Mouse (Mus musculus) embryonic facial prominence, embryonic 13.5 days (tissue): ENCODE measurements around the gene Gtf2ird1. TPM values are rescaled to one million over a fixed set of nuclear protein-coding genes. Genes with fewer than 3 reads are reported as not detected.
A peak's percentile ranks its signal among the peaks of the same experiment; 100 is the strongest.

Experiments used
- ATAC-seq: fragments of 200-750 bp; cut with Nextera tagmentation; 2 replicates; pipeline ENCODE4 v1.8.0; 2017; ENCODE audit warnings: low read depth; ENCODE audit not compliant: insufficient number of reproducible peaks, insufficient read depth, low FRiP score, low TSS enrichment
- H3K27ac ChIP-seq: fragments of 300-500 bp; sonication (generic); 2 replicates; pipeline ENCODE4 v1.5.1; 2015; ENCODE audit warnings: moderate library complexity, mild to moderate bottlenecking, inconsistent platforms
- H3K27me3 ChIP-seq: fragments of 300-500 bp; sonication (generic); 2 replicates; pipeline ENCODE4 v1.6.1; 2015; ENCODE audit warnings: mild to moderate bottlenecking, inconsistent platforms
- H3K36me3 ChIP-seq: fragments of 300-500 bp; sonication (generic); 2 replicates; pipeline ENCODE4 v1.6.1; 2015; ENCODE audit warnings: mild to moderate bottlenecking, inconsistent platforms
- H3K4me1 ChIP-seq: fragments of 300-500 bp; sonication (generic); 2 replicates; pipeline ENCODE4 v1.6.1; 2015; ENCODE audit warnings: inconsistent platforms
- H3K4me2 ChIP-seq: fragments of 300-500 bp; sonication (generic); 2 replicates; pipeline ENCODE4 v1.6.1; 2015; ENCODE audit warnings: moderate library complexity, mild to moderate bottlenecking, inconsistent platforms
- H3K4me3 ChIP-seq: fragments of 300-500 bp; sonication (generic); 2 replicates; pipeline ENCODE4 v1.5.1; 2015; ENCODE audit warnings: mild to moderate bottlenecking, inconsistent platforms
- H3K9ac ChIP-seq: fragments of 300-500 bp; sonication (generic); 2 replicates; pipeline ENCODE4 v1.6.1; 2015; ENCODE audit warnings: mild to moderate bottlenecking, inconsistent platforms
- H3K9me3 ChIP-seq: fragments of 300-500 bp; sonication (generic); 2 replicates; pipeline ENCODE4 v1.6.1; 2016; ENCODE audit warnings: inconsistent platforms
- WGBS: fragments of 180-500 bp; shearing (Covaris S2); methylation state at CpG from one replicate; pipeline ENCODE4 v1.1.7; 2015; ENCODE audit warnings: mixed read lengths; 5-methylcytosine and 5-hydroxymethylcytosine counted together
- polyA plus RNA-seq: library from polyadenylated mRNA; unstranded; fragments of >200 nt; fragmentation: Nextera tagmentation; extraction: Ambion mirVana; gene quantifications from 2 replicates; pipeline ENCODE4 v1.2.1, GENCODE M21; 2015

The Gtf2ird1 gene
- polyA plus RNA-seq, 1 experiment from 2014 or later: 130 TPM

- Histone ChIP-seq H3K4me2 (peak overlapping the region; percentile 74; the same call in 1 of the 2 replicates), H3K9ac (peak overlapping the region; percentile 80; the same call in 1 of the 2 replicates), H3K27ac (peak overlapping the region; percentile 100), H3K9me3 (no peaks in the 10 kb centered on the region), H3K27me3 (no peaks in the 10 kb centered on the region), H3K4me1 (peaks cover 26% of the 10 kb centered on the region), H3K4me3 (no peak overlapping the region), H3K36me3 (no peaks in the 10 kb centered on the region)
- no peak for ATAC-seq
- WGBS: 47% methylated on average over 7 of the region's 7 CpGs
Measured at GRCm38 (mm10) chr5:134316721-134317120, 139.8 kb downstream of the Gtf2ird1 start.

- Histone ChIP-seq H3K36me3 (peaks cover under 1% of the 10 kb centered on the region), H3K4me1 (peaks cover 32% of the 10 kb centered on the region), H3K27me3 (no peaks in the 10 kb centered on the region), H3K9ac (peak overlapping the region; percentile 80), H3K27ac (peak overlapping the region; percentile 100), H3K4me3 (peak overlapping the region; percentile 82), H3K9me3 (no peaks in the 10 kb centered on the region), H3K4me2 (peak overlapping the region; percentile 74)
- no peak for ATAC-seq
- under 1% methylated on average over 25 of the region's 25 CpGs for WGBS
Measured at GRCm38 (mm10) chr5:134315623-134316350, 140.7 kb downstream of the Gtf2ird1 start.

DNA sequence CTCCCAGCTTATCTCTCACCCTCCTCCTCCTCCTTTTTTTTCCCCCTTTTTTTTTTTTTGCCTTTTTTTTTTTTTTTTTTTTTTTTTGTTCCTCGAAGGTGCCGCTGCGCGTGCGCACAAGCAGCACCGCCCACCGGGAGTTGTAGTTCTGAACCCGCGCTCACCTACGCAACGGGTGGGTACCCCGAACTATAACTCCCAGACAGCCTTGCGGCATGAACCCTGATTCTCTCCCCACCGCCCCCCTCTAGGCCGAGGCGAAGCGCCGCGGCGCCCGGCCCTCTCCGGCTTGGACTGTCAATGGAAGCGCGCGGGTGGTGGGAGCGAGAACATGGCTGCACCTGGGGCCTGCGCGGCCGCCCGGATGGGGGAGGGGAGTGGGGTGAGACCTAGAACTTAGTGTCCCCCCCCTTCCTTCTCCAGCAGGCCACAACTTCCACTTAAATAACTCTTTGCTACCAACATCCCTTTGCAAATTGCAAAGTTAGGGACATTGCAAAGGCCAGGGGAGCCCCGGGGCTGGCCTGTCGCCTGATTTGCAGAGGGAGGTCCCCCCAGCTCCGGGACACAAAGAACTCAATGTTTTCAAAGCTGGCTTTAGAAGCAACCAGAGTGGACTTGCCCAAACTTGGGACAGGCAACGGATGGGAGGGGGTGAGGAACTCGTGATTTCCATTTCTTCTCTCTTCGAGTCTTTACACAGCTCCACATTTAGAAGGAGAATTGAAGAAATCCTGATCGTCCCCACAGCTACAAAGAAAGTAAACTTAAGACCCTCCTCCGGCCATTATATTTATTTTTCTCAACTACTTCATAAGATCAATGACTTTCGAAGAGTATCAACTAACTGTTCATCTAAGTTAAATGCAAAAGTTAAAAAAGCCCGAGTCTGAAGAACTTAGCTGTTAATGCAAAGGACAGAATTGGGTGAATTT, 141.6 kb downstream of the Gtf2ird1 start, which contains the start of gene Gtf2i:
Gene Gtf2i, minus strand, starts transcription at position 73 of the 935 bp plus-strand sequence.
- Histone ChIP-seq H3K9ac (peak within 1 kb of the TSS; percentile 99), H3K4me2 (peak within 1 kb of the TSS; percentile 78), H3K4me3 (peak within 1 kb of the TSS; percentile 82), H3K9me3 (no peaks in the 10 kb centered on the region), H3K27me3 (no peaks in the 10 kb centered on the region), H3K36me3 (peaks cover 9% of the 10 kb centered on the region), H3K27ac (peak within 1 kb of the TSS; percentile 100), H3K4me1 (peaks cover 40% of the 10 kb centered on the region)
- peak; percentile 92 for ATAC-seq
- WGBS: under 1% methylated on average over 40 of the region's 40 CpGs

GRCm38 (mm10) chr5:134314068-134314674, 142.3 kb downstream of the Gtf2ird1 start:
- peaks cover 17% of the 10 kb centered on the region for H3K36me3 ChIP-seq
- peak; percentile 15 for ATAC-seq
- peak overlapping the region; percentile 99 for H3K9ac ChIP-seq
- peak overlapping the region; percentile 100 for H3K27ac ChIP-seq
- H3K4me1 ChIP-seq: peaks cover 40% of the 10 kb centered on the region
- peak overlapping the region; percentile 78 for H3K4me2 ChIP-seq
- under 1% methylated on average over 59 of the region's 64 CpGs for WGBS
- no peaks in the 10 kb centered on the region for H3K9me3 ChIP-seq
- H3K27me3 ChIP-seq: no peaks in the 10 kb centered on the region
- H3K4me3 ChIP-seq: peak overlapping the region; percentile 82

GRCm38 (mm10) chr5:134313451-134314067, 143.0 kb downstream of the Gtf2ird1 start:
- peaks cover 20% of the 10 kb centered on the region for H3K36me3 ChIP-seq
- peak overlapping the region; percentile 99 for H3K9ac ChIP-seq
- peak; percentile 78 for ATAC-seq
- peak overlapping the region; percentile 82 for H3K4me3 ChIP-seq
- H3K9me3 ChIP-seq: no peaks in the 10 kb centered on the region
- H3K4me1 ChIP-seq: peaks cover 40% of the 10 kb centered on the region
- peak overlapping the region; percentile 100 for H3K27ac ChIP-seq
- no peaks in the 10 kb centered on the region for H3K27me3 ChIP-seq
- under 1% methylated on average over 68 of the region's 68 CpGs for WGBS
- peak overlapping the region; percentile 78 for H3K4me2 ChIP-seq

- peaks cover 40% of the 10 kb centered on the region for H3K4me1 ChIP-seq
- peaks cover 27% of the 10 kb centered on the region for H3K36me3 ChIP-seq
- H3K4me3 ChIP-seq: peak overlapping the region; percentile 82
- H3K4me2 ChIP-seq: peak overlapping the region; percentile 78
- H3K27me3 ChIP-seq: no peaks in the 10 kb centered on the region
- H3K27ac ChIP-seq: peak overlapping the region; percentile 100
- H3K9me3 ChIP-seq: no peaks in the 10 kb centered on the region
- WGBS: 3% methylated on average over 19 of the region's 19 CpGs
- ATAC-seq: no peak
- H3K9ac ChIP-seq: peak overlapping the region; percentile 99
Measured at GRCm38 (mm10) chr5:134312691-134313450, 143.6 kb downstream of the Gtf2ird1 start.

- H3K9me3 ChIP-seq: no peaks in the 10 kb centered on the region
- peaks cover 41% of the 10 kb centered on the region for H3K4me1 ChIP-seq
- WGBS: 65% methylated on average over 6 of the region's 6 CpGs
- peak overlapping the region; percentile 100 for H3K27ac ChIP-seq
- peak overlapping the region; percentile 82 for H3K4me3 ChIP-seq
- H3K27me3 ChIP-seq: no peaks in the 10 kb centered on the region
- peak overlapping the region; percentile 99 for H3K9ac ChIP-seq
- H3K4me2 ChIP-seq: peak overlapping the region; percentile 78
- peaks cover 36% of the 10 kb centered on the region for H3K36me3 ChIP-seq
- ATAC-seq: no peak
Measured at GRCm38 (mm10) chr5:134311894-134312411, 144.6 kb downstream of the Gtf2ird1 start.

- Histone ChIP-seq H3K27ac (0 out of 2 replicates have a peak overlapping the region, but pooled peaks have one; percentile 1), H3K9ac (no peak overlapping the region), H3K4me1 (peaks cover 33% of the 10 kb centered on the region), H3K9me3 (no peaks in the 10 kb centered on the region), H3K4me2 (no peak overlapping the region), H3K4me3 (no peak overlapping the region), H3K36me3 (peaks cover 54% of the 10 kb centered on the region), H3K27me3 (no peaks in the 10 kb centered on the region)
- ATAC-seq: no peak
- 93% methylated on average over 9 of the region's 9 CpGs for WGBS
Measured at GRCm38 (mm10) chr5:134310201-134310600, 146.3 kb downstream of the Gtf2ird1 start.

GRCm38 (mm10) chr5:134309345-134309744, 147.2 kb downstream of the Gtf2ird1 start:
- Histone ChIP-seq H3K9me3 (no peaks in the 10 kb centered on the region), H3K27ac (no peak overlapping the region), H3K4me1 (peaks cover 39% of the 10 kb centered on the region), H3K36me3 (peaks cover 60% of the 10 kb centered on the region), H3K9ac (no peak overlapping the region), H3K4me2 (no peak overlapping the region), H3K27me3 (no peaks in the 10 kb centered on the region), H3K4me3 (no peak overlapping the region)
- no peak for ATAC-seq
- 100% methylated on average over 1 of the region's 1 CpGs for WGBS
